Mouse (Mus musculus) ovary, adult 2 months (tissue): ENCODE data around the gene Drp2. TPM values are rescaled to one million over a fixed set of nuclear protein-coding genes. Genes with fewer than 3 reads are reported as not detected.

Source experiments
- polyA plus RNA-seq: library from polyadenylated mRNA; depleted of rRNA; stranded (reverse); fragments of >200 nt; gene quantifications from 2 replicates; pipeline ENCODE4 v1.2.3, GENCODE M21; 2012; rRNA removed

Drp2 gene
- polyA plus RNA-seq = 3.1 and 4.0 TPM in 2 replicates

GRCm38 (mm10) chrX:134403863-134404583 lies at the start of gene Drp2:
Gene Drp2, plus strand, starts transcription at chrX:134404551.

DNA sequence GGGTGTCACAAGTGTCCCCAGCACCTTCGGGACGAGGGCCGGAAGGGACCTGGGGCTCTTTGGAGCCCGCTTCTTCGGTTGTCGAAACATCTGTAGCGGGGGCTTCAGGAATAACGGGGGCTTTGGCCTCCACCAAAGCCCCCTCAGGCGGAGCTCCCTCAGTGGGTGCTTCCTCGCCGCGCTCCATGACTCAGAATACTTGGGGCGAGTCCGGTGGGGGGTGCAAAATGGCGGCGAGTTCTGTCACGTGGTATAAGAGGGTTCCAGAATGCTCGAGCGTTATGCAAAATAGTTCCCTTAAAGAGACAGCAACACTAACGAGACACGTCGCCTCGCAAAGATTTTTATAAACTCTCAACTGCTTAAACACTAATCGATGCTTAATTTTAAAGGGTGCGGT lies 71.9 kb downstream of the Drp2 start, which contains the start of gene Taf7l:
TSS of gene Taf7l (minus strand) at position 201 of the 400 bp plus-strand sequence.

Other genes with a start within 250 kb of the Drp2 start
- gene Xkrx, start 242.5 kb upstream of the Drp2 start, polyA plus RNA-seq = 0.33 and 0.34 TPM in 2 replicates
- not detected in 2 replicates for gene Arl13a, start 217.1 kb upstream of the Drp2 start, polyA plus RNA-seq
- gene Nox1, start 182.6 kb upstream of the Drp2 start, polyA plus RNA-seq = not detected in 2 replicates
- gene Trmt2b, start 127.6 kb upstream of the Drp2 start, polyA plus RNA-seq = 5.6 and 7.7 TPM in 2 replicates
- gene Tmem35a, start 109.3 kb upstream of the Drp2 start, polyA plus RNA-seq = 11.7 and 14.8 TPM in 2 replicates
- gene Cenpi, start 96.5 kb upstream of the Drp2 start, polyA plus RNA-seq = 0.57 and 1.0 TPM in 2 replicates
- gene Taf7l, start 71.9 kb downstream of the Drp2 start, polyA plus RNA-seq = not detected in 2 replicates
- gene Timm8a1, start 137.3 kb downstream of the Drp2 start, polyA plus RNA-seq = 0.53 and 0.89 TPM in 2 replicates
- 0.07 and 0.26 TPM in 2 replicates for gene Btk, start 179.0 kb downstream of the Drp2 start, polyA plus RNA-seq
- gene Rpl36a, start 181.1 kb downstream of the Drp2 start, polyA plus RNA-seq = 119 and 151 TPM in 2 replicates
- 1.5 and 2.1 TPM in 2 replicates for gene Gla, start 196.6 kb downstream of the Drp2 start, polyA plus RNA-seq
- 4.6 and 6.8 TPM in 2 replicates for gene Hnrnph2, start 196.6 kb downstream of the Drp2 start, polyA plus RNA-seq